Mouse (Mus musculus) bone marrow, adult 2 months (tissue): Measurements from ENCODE around the gene Arhgap30.

Experiments
- CTCF ChIP-seq: fragments of 200-500 bp; IDR thresholded peaks from 2 replicates; pipeline ENCODE4 v1.5.1; 2011; ENCODE audit warnings: low read length, control low read depth; ENCODE audit not compliant: control insufficient read depth, insufficient read depth
- POLR2A ChIP-seq: fragments of 200-500 bp; IDR thresholded peaks from 2 replicates; pipeline ENCODE4 v1.6.1; 2011; ENCODE audit warnings: low read depth, mild to moderate bottlenecking, control low read depth, low read length, borderline replicate concordance; ENCODE audit not compliant: control insufficient read depth

- TF ChIP-seq CTCF (no peak), POLR2A (no peak)
Measured at GRCm38 (mm10) chr1:171438014-171438670, 49.4 kb downstream of the Arhgap30 start.
